Mouse (Mus musculus): ENCODE measurements at regions not wholly inside any gene's neighbourhood (a gene's known extent, or its start where the extent isn't known, plus 50 kb on each side); places are given as distances from the start of the nearest gene placed in this dataset.

- Histone ChIP-seq H3K36me3 (ENCODE audit: control insufficient read depth, insufficient read depth, low read length) (no peaks in the 10 kb centered on the region), H3K27me3 (replicated peaks; ENCODE audit: control insufficient read depth, insufficient read depth, low read length) (no peaks in the 10 kb centered on the region), H3K27ac (ENCODE audit: insufficient read depth, low read depth, low read length) (no peak overlapping the region), H3K4me3 (ENCODE audit: insufficient read depth, low read depth, low read length) (no peak overlapping the region), H3K4me1 (ENCODE audit: control insufficient read depth, insufficient read depth, low read length) (no peaks in the 10 kb centered on the region)
- TF ChIP-seq CTCF (conservative IDR thresholded peaks at IDR 0.05; ENCODE audit: insufficient read depth, insufficient read length, low read depth, low read length) = no peak
- TF ChIP-seq POLR2A (IDR thresholded peaks at IDR 0.05; ENCODE audit: low read depth, low read length) = no peak
- DNase-seq = peak; percentile 57
These were observed 104.3 kb upstream of the Ankrd50 start for GRCm38 (mm10) chr3:38588966-38589365.

- TF ChIP-seq POLR2A (IDR thresholded peaks at IDR 0.05; ENCODE audit: low read depth, low read length) (no peak), CTCF (conservative IDR thresholded peaks at IDR 0.05; ENCODE audit: insufficient read depth, insufficient read length, low read depth, low read length) (no peak)
- H3K27me3 ChIP-seq (replicated peaks; ENCODE audit: control insufficient read depth, insufficient read depth, low read length) = no peaks in the 10 kb centered on the region
- no peaks in the 10 kb centered on the region for H3K36me3 ChIP-seq (ENCODE audit: control insufficient read depth, insufficient read depth, low read length)
- H3K4me1 ChIP-seq (ENCODE audit: control insufficient read depth, insufficient read depth, low read length) = no peaks in the 10 kb centered on the region
- no peak overlapping the region for H3K27ac ChIP-seq (ENCODE audit: insufficient read depth, low read depth, low read length)
- H3K4me3 ChIP-seq (ENCODE audit: insufficient read depth, low read depth, low read length) = no peak overlapping the region
- 78% methylated on average over 5 of the region's 5 CpGs for WGBS
- no peak for DNase-seq
These were observed 100.9 kb upstream of the Ankrd50 start for GRCm38 (mm10) chr3:38585509-38585908.

- 91% methylated on average over 1 of the region's 1 CpGs for WGBS
- no peaks in the 10 kb centered on the region for H3K36me3 ChIP-seq (ENCODE audit: control insufficient read depth, insufficient read depth, low read length)
- H3K27me3 ChIP-seq (replicated peaks; ENCODE audit: control insufficient read depth, insufficient read depth, low read length) = no peaks in the 10 kb centered on the region
- no peak for DNase-seq
- no peak overlapping the region for H3K4me3 ChIP-seq (ENCODE audit: insufficient read depth, low read depth, low read length)
- TF ChIP-seq CTCF (conservative IDR thresholded peaks at IDR 0.05; ENCODE audit: insufficient read depth, insufficient read length, low read depth, low read length) = no peak
- TF ChIP-seq POLR2A (IDR thresholded peaks at IDR 0.05; ENCODE audit: low read depth, low read length) = no peak
- no peak overlapping the region for H3K27ac ChIP-seq (ENCODE audit: insufficient read depth, low read depth, low read length)
- H3K4me1 ChIP-seq (ENCODE audit: control insufficient read depth, insufficient read depth, low read length) = no peaks in the 10 kb centered on the region
These were observed 95.1 kb upstream of the Ankrd50 start for GRCm38 (mm10) chr3:38579781-38580180.

- H3K36me3 ChIP-seq (ENCODE audit: control insufficient read depth, insufficient read depth, low read length) = no peaks in the 10 kb centered on the region
- WGBS = 44% methylated on average over 5 of the region's 5 CpGs
These were observed 93.4 kb upstream of the Ankrd50 start for GRCm38 (mm10) chr3:38577890-38578628.

GRCm38 (mm10) chr3:38573594-38573993 is 89.0 kb upstream of the Ankrd50 start:
- TF ChIP-seq POLR2A (IDR thresholded peaks at IDR 0.05; ENCODE audit: low read depth, low read length) (no peak), CTCF (conservative IDR thresholded peaks at IDR 0.05; ENCODE audit: insufficient read depth, insufficient read length, low read depth, low read length) (no peak)
- Histone ChIP-seq H3K36me3 (ENCODE audit: control insufficient read depth, insufficient read depth, low read length) (no peaks in the 10 kb centered on the region), H3K27me3 (replicated peaks; ENCODE audit: control insufficient read depth, insufficient read depth, low read length) (no peaks in the 10 kb centered on the region), H3K4me1 (ENCODE audit: control insufficient read depth, insufficient read depth, low read length) (no peaks in the 10 kb centered on the region), H3K4me3 (ENCODE audit: insufficient read depth, low read depth, low read length) (no peak overlapping the region), H3K27ac (ENCODE audit: insufficient read depth, low read depth, low read length) (no peak overlapping the region)
- DNase-seq = no peak
- 71% methylated on average over 5 of the region's 5 CpGs for WGBS

More at GRCm38 (mm10) chr3:38577890-38578628, 93.4 kb upstream of the Ankrd50 start:
- no peak for TF ChIP-seq POLR2A (IDR thresholded peaks at IDR 0.05; ENCODE audit: low read depth, low read length)
- no peak for TF ChIP-seq CTCF (conservative IDR thresholded peaks at IDR 0.05; ENCODE audit: insufficient read depth, insufficient read length, low read depth, low read length)
- H3K27ac ChIP-seq (ENCODE audit: insufficient read depth, low read depth, low read length) = no peak overlapping the region
- H3K4me1 ChIP-seq (ENCODE audit: control insufficient read depth, insufficient read depth, low read length) = no peaks in the 10 kb centered on the region
- DNase-seq = peak; percentile 10
- no peak overlapping the region for H3K4me3 ChIP-seq (ENCODE audit: insufficient read depth, low read depth, low read length)
- H3K27me3 ChIP-seq (replicated peaks; ENCODE audit: control insufficient read depth, insufficient read depth, low read length) = no peaks in the 10 kb centered on the region

GRCm38 (mm10) chr3:38572159-38572558 is 87.5 kb upstream of the Ankrd50 start:
- DNase-seq = no peak
- Histone ChIP-seq H3K27me3 (replicated peaks; ENCODE audit: control insufficient read depth, insufficient read depth, low read length) (no peaks in the 10 kb centered on the region), H3K36me3 (ENCODE audit: control insufficient read depth, insufficient read depth, low read length) (no peaks in the 10 kb centered on the region), H3K4me3 (ENCODE audit: insufficient read depth, low read depth, low read length) (no peak overlapping the region), H3K27ac (ENCODE audit: insufficient read depth, low read depth, low read length) (no peak overlapping the region), H3K4me1 (ENCODE audit: control insufficient read depth, insufficient read depth, low read length) (no peaks in the 10 kb centered on the region)
- no peak for TF ChIP-seq CTCF (conservative IDR thresholded peaks at IDR 0.05; ENCODE audit: insufficient read depth, insufficient read length, low read depth, low read length)
- TF ChIP-seq POLR2A (IDR thresholded peaks at IDR 0.05; ENCODE audit: low read depth, low read length) = no peak
- WGBS = 74% methylated on average over 3 of the region's 3 CpGs

- no peak for DNase-seq
- H3K4me1 ChIP-seq (ENCODE audit: control insufficient read depth, insufficient read depth, low read length) = no peaks in the 10 kb centered on the region
- no peaks in the 10 kb centered on the region for H3K27me3 ChIP-seq (replicated peaks; ENCODE audit: control insufficient read depth, insufficient read depth, low read length)
- H3K36me3 ChIP-seq (ENCODE audit: control insufficient read depth, insufficient read depth, low read length) = no peaks in the 10 kb centered on the region
- no peak overlapping the region for H3K4me3 ChIP-seq (ENCODE audit: insufficient read depth, low read depth, low read length)
- WGBS = 85% methylated on average over 4 of the region's 4 CpGs
- no peak for TF ChIP-seq POLR2A (IDR thresholded peaks at IDR 0.05; ENCODE audit: low read depth, low read length)
- TF ChIP-seq CTCF (conservative IDR thresholded peaks at IDR 0.05; ENCODE audit: insufficient read depth, insufficient read length, low read depth, low read length) = no peak
- H3K27ac ChIP-seq (ENCODE audit: insufficient read depth, low read depth, low read length) = no peak overlapping the region
These were observed 86.6 kb upstream of the Ankrd50 start for GRCm38 (mm10) chr3:38571224-38571623.
